Mouse (Mus musculus) heart, adult 9 months (tissue): ENCODE measurements around the gene Pmepa1.
A peak's percentile ranks its signal among the peaks of the same experiment; 100 is the strongest.

Experiments
- DNase-seq, 2 experiments: peaks; one replicate each; pipeline ENCODE4 v3.0.0; 2022; ENCODE audit warnings: low spot score in 2 of 2

The Pmepa1 gene

GRCm38 (mm10) chr2:173185282-173185681 lies 91.1 kb downstream of the Pmepa1 start:
- DNase-seq = no peak

- no peak for DNase-seq
Observed at GRCm38 (mm10) chr2:173184475-173185080, 91.8 kb downstream of the Pmepa1 start.

GRCm38 (mm10) chr2:173183836-173184460 lies 92.4 kb downstream of the Pmepa1 start:
- peak in 1 of 2 experiments; percentile 37 for DNase-seq

GRCm38 (mm10) chr2:173183311-173183710 lies 93.0 kb downstream of the Pmepa1 start:
- DNase-seq = no peak

GRCm38 (mm10) chr2:173182796-173183195 lies 93.5 kb downstream of the Pmepa1 start:
- no peak for DNase-seq

GRCm38 (mm10) chr2:173181901-173182300 lies 94.4 kb downstream of the Pmepa1 start:
- DNase-seq = no peak

GRCm38 (mm10) chr2:173181486-173181885 lies 94.8 kb downstream of the Pmepa1 start:
- no peak for DNase-seq

- DNase-seq = no peak
Observed at GRCm38 (mm10) chr2:173180721-173181388, 95.5 kb downstream of the Pmepa1 start.

- DNase-seq = no peak
Observed at GRCm38 (mm10) chr2:173180026-173180425, 96.3 kb downstream of the Pmepa1 start.

- no peak for DNase-seq
Observed at GRCm38 (mm10) chr2:173179046-173179445, 97.3 kb downstream of the Pmepa1 start.

GRCm38 (mm10) chr2:173177951-173178350 lies 98.4 kb downstream of the Pmepa1 start:
- DNase-seq = peak; percentile 41 to 46

- DNase-seq = no peak
Observed at GRCm38 (mm10) chr2:173177481-173177880, 98.9 kb downstream of the Pmepa1 start.

- DNase-seq = no peak
Observed at GRCm38 (mm10) chr2:173175703-173176102, 100.6 kb downstream of the Pmepa1 start.

- DNase-seq = no peak
Observed at GRCm38 (mm10) chr2:173174569-173174968, 101.8 kb downstream of the Pmepa1 start.
